Mouse (Mus musculus) small intestine, adult 2 months (tissue): ENCODE measurements at regions not wholly inside any gene's neighbourhood (a gene's known extent, or its start where the extent isn't known, plus 50 kb on each side); places are given as distances from the start of the nearest gene placed in this dataset.

Experiments used
- H3K27ac ChIP-seq: fragments of 200-500 bp; 2 replicates; pipeline ENCODE4 v1.5.1; 2012; ENCODE audit warnings: low read depth, low read length, control low read depth, inconsistent platforms; ENCODE audit not compliant: insufficient read depth
- H3K27me3 ChIP-seq: fragments of 200-500 bp; 2 replicates; pipeline ENCODE4 v1.6.1; 2012; ENCODE audit warnings: mild to moderate bottlenecking, moderate library complexity, low read length, inconsistent platforms; ENCODE audit not compliant: control insufficient read depth, insufficient read depth
- H3K36me3 ChIP-seq: fragments of 200-500 bp; 2 replicates; pipeline ENCODE4 v1.6.1; 2012; ENCODE audit warnings: mild to moderate bottlenecking, low read length, control low read depth, inconsistent platforms; ENCODE audit not compliant: control insufficient read depth, insufficient read depth
- H3K4me1 ChIP-seq: fragments of 200-500 bp; 2 replicates; pipeline ENCODE4 v1.6.1; 2012; ENCODE audit warnings: low read length, inconsistent platforms, mixed read lengths; ENCODE audit not compliant: control insufficient read depth, insufficient read depth, insufficient read length
- H3K4me3 ChIP-seq: fragments of 200-500 bp; 2 replicates; pipeline ENCODE4 v1.5.1; 2012; ENCODE audit warnings: low read depth, mild to moderate bottlenecking, control low read depth, inconsistent platforms, low read length, moderate library complexity
- CTCF ChIP-seq: fragments of 200-500 bp; IDR thresholded peaks from 2 replicates; pipeline ENCODE4 v1.5.1; 2012; ENCODE audit warnings: low read depth, mild to moderate bottlenecking, control low read depth, inconsistent platforms, low read length, moderate library complexity, mixed read lengths; ENCODE audit not compliant: insufficient replicate concordance, insufficient read length; ENCODE audit errors: extremely low read depth
- POLR2A ChIP-seq: fragments of 200-500 bp; IDR thresholded peaks from 2 replicates; pipeline ENCODE4 v1.6.1; 2012; ENCODE audit warnings: low read depth, mild to moderate bottlenecking, control low read depth, inconsistent platforms, low read length, moderate library complexity
- WGBS: fragments of 180-500 bp; shearing (Covaris S2); methylation state at CpG from one replicate; pipeline ENCODE4 v1.1.7; 2018; 5-methylcytosine and 5-hydroxymethylcytosine counted together

DNA sequence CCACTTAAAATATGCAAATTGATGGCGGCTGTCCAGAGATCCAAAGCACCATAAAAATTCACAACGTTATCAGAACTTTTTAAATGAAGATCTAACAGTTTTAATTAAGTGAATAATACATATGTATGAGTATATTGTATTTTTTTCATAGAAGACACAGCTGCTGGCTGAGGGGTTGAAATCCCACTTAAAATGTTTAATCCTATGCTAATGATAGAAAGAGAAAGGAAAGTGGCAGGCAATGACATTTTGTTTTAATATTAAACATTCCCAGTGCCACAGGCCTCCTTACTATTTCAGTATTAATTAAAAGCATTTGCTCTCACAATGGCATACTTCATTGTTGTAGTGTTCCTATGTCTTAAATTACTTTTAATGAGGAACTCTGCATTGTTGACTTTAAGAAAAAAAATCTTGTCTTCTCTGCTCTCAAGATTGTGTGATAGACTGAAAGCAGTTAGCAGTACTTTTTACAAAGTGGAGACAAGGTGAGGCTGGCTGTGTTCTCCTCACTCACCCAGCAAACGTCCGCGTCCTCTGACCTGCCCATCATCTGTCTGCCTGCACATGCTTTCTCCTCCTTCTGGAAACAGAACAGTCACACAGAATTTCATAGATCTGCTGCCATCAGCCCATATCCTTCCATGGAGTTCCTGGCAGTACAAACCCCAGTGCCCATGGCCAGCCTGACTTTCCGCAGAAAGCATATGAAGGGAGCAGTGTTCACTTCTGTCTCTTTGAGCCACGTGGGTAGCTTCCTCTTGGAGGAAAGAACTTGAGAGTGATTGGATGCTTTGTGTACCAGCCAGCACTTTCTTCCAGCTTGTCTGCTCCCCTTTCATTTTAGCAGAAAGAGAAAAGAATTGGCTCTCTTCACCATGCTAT, 173.7 kb downstream of the Gnat3 start:
- no peaks in the 10 kb centered on the region for H3K36me3 ChIP-seq
- no peaks in the 10 kb centered on the region for H3K4me1 ChIP-seq
- TF ChIP-seq POLR2A (no peak), CTCF (no peak)
- no peak overlapping the region for H3K4me3 ChIP-seq
- H3K27ac ChIP-seq = no peak overlapping the region
- no peaks in the 10 kb centered on the region for H3K27me3 ChIP-seq
- WGBS = 67% methylated on average over 7 of the region's 7 CpGs

DNA sequence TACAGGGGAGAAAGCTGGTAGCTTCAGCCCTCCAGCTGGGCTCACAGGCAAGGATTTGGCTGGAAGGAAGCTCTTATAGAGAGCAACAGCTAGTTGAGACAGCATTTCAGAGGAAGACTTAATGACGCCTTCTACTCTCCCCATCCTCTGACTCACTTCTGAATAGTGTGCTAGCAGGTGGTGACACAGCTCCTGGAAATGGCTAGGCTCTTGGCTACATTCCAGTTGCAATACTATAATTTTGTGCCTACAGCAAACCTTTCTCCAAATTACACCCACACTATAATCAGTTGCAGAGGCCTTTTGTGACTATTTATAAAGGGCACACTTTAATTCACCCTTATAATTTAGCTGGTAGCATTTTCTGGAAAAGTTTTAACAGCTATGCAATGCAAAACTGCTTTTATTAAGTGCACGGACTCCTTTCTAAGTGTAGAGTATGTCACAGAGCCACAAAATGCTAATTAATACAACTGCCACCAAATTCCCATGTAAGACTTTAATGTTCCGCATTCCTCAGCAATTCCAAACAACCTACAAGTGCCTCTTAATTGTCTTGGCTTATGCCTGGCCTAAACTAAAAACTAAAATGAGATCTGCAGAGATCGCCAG, 175.2 kb downstream of the Gnat3 start:
- TF ChIP-seq CTCF (no peak), POLR2A (no peak)
- no peaks in the 10 kb centered on the region for H3K4me1 ChIP-seq
- no peaks in the 10 kb centered on the region for H3K36me3 ChIP-seq
- WGBS = 68% methylated on average over 4 of the region's 4 CpGs
- H3K4me3 ChIP-seq = no peak overlapping the region
- H3K27ac ChIP-seq = no peak overlapping the region
- no peaks in the 10 kb centered on the region for H3K27me3 ChIP-seq

DNA sequence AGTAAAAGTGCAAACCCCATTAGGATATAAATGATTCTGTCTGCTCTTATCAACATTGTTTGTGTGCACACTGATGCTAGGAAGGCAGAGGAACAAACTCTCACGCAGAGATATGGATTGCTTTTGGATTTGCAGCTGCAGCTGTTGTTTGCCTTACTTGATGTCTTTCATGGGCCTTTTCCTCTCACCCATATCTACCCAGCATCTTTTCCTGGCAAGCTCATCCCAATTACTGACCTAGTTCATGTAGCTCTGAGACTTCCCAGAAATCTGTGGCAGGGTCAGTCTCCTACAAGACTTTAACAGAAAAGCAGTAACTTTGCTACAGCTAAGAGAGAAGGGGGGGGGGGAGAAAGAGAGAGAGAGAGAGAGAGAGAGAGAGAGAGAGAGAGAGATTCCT, 189.9 kb downstream of the Gnat3 start:
- H3K27ac ChIP-seq = no peak overlapping the region
- H3K27me3 ChIP-seq = no peaks in the 10 kb centered on the region
- TF ChIP-seq POLR2A (no peak), CTCF (no peak)
- H3K36me3 ChIP-seq = no peaks in the 10 kb centered on the region
- H3K4me3 ChIP-seq = no peak overlapping the region
- WGBS = 30% methylated on average over 1 of the region's 1 CpGs
- H3K4me1 ChIP-seq = no peaks in the 10 kb centered on the region

DNA sequence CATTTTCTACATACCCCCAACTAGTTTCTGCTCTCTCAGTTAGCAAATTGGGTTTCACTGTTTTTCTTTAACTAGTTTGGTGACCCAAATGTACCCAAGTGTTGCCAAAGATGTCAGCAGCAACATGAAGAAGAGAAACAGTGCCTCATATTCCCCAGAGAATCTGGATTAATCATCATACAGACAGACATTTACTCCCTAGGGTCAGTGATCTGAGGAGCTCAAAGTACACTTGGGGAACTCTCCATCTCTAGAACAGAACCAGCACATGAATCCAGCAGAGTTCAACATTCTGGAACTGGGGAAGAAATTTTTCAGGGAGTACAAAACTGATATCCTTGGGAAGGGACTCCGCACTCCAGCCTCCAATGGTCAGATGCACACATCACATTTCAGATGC, 191.4 kb downstream of the Gnat3 start:
- 93% methylated on average over 1 of the region's 1 CpGs for WGBS
- TF ChIP-seq POLR2A = no peak
- TF ChIP-seq CTCF = no peak
- no peaks in the 10 kb centered on the region for H3K27me3 ChIP-seq
- no peaks in the 10 kb centered on the region for H3K4me1 ChIP-seq
- H3K4me3 ChIP-seq = no peak overlapping the region
- H3K27ac ChIP-seq = no peak overlapping the region
- H3K36me3 ChIP-seq = no peaks in the 10 kb centered on the region

DNA sequence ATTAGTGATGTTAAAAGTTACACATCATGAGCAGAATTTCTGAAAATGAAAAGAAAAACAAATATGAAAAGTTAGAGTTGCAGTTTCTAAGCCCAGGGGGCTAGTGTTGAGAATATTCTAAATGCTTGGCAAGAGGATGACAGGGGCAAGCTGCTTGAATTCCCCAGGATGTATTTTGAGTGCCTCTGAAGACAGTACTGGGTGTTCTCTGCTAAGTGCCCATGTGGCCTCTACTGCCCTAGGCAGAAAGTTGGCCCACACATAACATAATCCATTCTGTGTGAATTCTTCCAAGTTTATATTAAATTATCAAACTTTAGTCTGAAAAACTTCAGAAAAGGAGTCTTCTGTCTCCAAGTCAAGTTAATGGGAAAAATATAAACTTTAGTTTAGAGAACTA, 196.6 kb downstream of the Gnai1 start:
- H3K27ac ChIP-seq = no peak overlapping the region
- H3K36me3 ChIP-seq = no peaks in the 10 kb centered on the region
- H3K4me3 ChIP-seq = no peak overlapping the region
- TF ChIP-seq CTCF = no peak
- TF ChIP-seq POLR2A = no peak
- H3K27me3 ChIP-seq = no peaks in the 10 kb centered on the region
- H3K4me1 ChIP-seq = no peaks in the 10 kb centered on the region

DNA sequence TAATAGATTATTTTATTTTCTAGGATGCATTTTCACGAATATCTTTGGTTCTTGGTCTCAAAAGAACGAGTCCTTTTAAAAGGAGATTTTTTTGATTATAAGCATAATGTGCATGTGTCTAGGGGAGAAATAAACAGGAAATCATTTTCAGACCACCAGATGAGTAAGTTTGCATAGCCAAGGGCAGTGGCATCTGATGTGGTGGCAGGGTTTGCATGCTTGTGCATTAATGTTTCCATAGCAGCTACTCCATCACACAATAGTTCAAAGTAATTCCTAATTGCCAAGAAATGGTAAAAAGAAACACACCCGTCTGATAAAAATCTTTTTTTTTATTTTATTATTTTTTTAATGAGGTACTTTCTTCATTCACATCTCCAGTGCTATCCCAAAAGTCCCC, 182.3 kb downstream of the Gnai1 start:
- no peaks in the 10 kb centered on the region for H3K36me3 ChIP-seq
- WGBS = 73% methylated on average over 3 of the region's 3 CpGs
- H3K4me3 ChIP-seq = no peak overlapping the region
- H3K27me3 ChIP-seq = no peaks in the 10 kb centered on the region
- no peak overlapping the region for H3K27ac ChIP-seq
- TF ChIP-seq POLR2A = no peak
- TF ChIP-seq CTCF = no peak
- no peaks in the 10 kb centered on the region for H3K4me1 ChIP-seq

DNA sequence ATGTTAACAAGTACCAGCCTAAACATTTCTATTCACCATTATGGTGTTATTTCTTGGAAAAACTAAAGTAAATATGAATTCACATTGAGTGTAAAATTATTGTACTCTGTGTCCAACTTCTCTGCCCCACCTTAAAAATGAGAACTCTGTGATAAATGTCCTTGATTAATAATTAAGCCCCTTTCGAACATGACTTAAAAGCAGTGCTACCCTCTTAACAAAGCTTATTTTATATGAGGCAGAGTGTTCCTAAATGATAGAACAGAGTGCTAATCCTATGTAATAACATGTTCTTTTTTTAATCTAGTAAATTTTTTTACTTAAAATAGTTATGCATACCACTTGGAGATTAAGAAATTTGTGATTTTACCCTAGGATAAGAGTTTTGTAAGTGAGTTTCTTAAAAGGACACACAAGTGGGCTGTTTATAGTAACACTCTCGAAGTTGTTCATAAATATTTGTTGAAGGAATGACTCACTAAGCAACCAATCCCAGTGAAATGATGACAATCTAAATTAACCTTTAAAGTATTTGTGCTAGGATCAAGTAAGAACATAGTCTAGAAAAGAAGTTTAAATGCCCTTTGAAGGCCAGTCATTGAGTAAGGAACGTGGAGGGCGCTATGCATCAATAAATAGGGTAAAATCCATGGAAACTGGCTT, 148.6 kb downstream of the Gnai1 start:
- Histone ChIP-seq H3K4me1 (no peaks in the 10 kb centered on the region), H3K27ac (no peak overlapping the region), H3K27me3 (no peaks in the 10 kb centered on the region), H3K4me3 (no peak overlapping the region), H3K36me3 (no peaks in the 10 kb centered on the region)
- 42% methylated on average over 4 of the region's 4 CpGs for WGBS
- TF ChIP-seq CTCF = no peak
- no peak for TF ChIP-seq POLR2A
